In the genomic region with DNA sequence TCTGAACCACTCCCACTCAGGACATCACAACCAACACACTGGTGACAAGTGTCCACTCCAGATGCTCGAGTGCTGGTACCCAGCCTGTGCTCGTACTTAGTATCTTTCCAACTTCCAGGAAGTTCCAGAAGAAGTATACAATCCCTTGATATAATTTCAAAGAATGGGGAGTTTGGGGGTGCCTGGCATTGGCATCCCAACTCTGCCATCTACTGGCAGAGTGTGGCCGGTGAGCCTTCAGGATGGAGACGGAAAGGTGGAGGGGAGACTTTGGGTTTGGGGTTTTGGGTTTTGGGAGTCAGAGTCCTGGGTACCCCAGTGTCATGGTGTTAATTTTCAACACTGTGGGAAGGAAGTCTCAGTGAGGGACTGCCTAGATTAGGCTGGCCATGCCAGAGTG, we compare ENCODE assay signal across 12 mouse cellular contexts. TPM values are rescaled to one million over a fixed set of nuclear protein-coding genes. Genes with fewer than 3 reads are reported as not detected.
DNase-seq lines count a peak whose midpoint lies in the region; ATAC-seq and TF ChIP-seq lines count a peak whose summit lies in the region.
"Had no signal": no experiment of that assay in that cellular context is flagged by ENCODE, and none has a peak within 500 bp of the region (broad histone marks: within the 10 kb centered on the region; RNA-seq: fewer than 3 reads in every experiment).

No protein-coding gene starts in this region.

- no peak overlapping the region for H3K4me2 ChIP-seq in kidney, embryonic 14.5 days (replicated peaks; ENCODE audit: low read depth, low read length)
- no peak overlapping the region for H3K4me2 ChIP-seq in midbrain, embryonic 13.5 days (replicated peaks)
- H3K4me2 ChIP-seq: embryonic facial prominence, embryonic 15.5 days; heart, embryonic 13.5 days had no signal

- no peaks in the 10 kb centered on the region for H3K9me3 ChIP-seq in kidney, embryonic 14.5 days (ENCODE audit: control insufficient read depth, low read length)
- no peaks in the 10 kb centered on the region for H3K9me3 ChIP-seq in midbrain, embryonic 13.5 days
- H3K9me3 ChIP-seq: embryonic facial prominence, embryonic 15.5 days; heart, embryonic 13.5 days had no signal

- DNase-seq in kidney, adult 9 months = peak; percentile 19
- DNase-seq in right cerebral cortex, adult 2 months (ENCODE audit: low spot score in 2 of 2) = peak; percentile 21 to 40
- DNase-seq in right cerebral cortex, postnatal 36 days (ENCODE audit: low spot score in 2 of 2) = no peak
- DNase-seq in brain, embryonic 14.5 days (ENCODE audit: low read depth) = no peak
- DNase-seq in spleen, postnatal 36 days (ENCODE audit: low spot score in 2 of 2) = peak; percentile 48 to 57
- DNase-seq: layer of hippocampus, postnatal 36 days had no signal

- no peak overlapping the region for H3K9ac ChIP-seq in kidney, embryonic 14.5 days (ENCODE audit: low read depth, low read length)
- H3K9ac ChIP-seq in midbrain, embryonic 13.5 days (replicated peaks) = no peak overlapping the region
- H3K9ac ChIP-seq: embryonic facial prominence, embryonic 15.5 days; heart, embryonic 13.5 days had no signal

- H3K4me3 ChIP-seq in kidney, embryonic 14.5 days (ENCODE audit: low read length) = no peak overlapping the region
- H3K4me3 ChIP-seq in midbrain, embryonic 13.5 days (replicated peaks) = no peak overlapping the region
- H3K4me3 ChIP-seq: embryonic facial prominence, embryonic 15.5 days; heart, embryonic 13.5 days had no signal

- H3K36me3 ChIP-seq in kidney, embryonic 14.5 days (ENCODE audit: control insufficient read depth, insufficient read depth, low read length) = no peaks in the 10 kb centered on the region
- no peaks in the 10 kb centered on the region for H3K36me3 ChIP-seq in midbrain, embryonic 13.5 days
- H3K36me3 ChIP-seq: embryonic facial prominence, embryonic 15.5 days; heart, embryonic 13.5 days had no signal

- H3K27ac ChIP-seq in kidney, embryonic 14.5 days (ENCODE audit: low read depth, low read length) = no peak overlapping the region
- H3K27ac ChIP-seq in midbrain, embryonic 13.5 days = no peak overlapping the region
- H3K27ac ChIP-seq: embryonic facial prominence, embryonic 15.5 days; heart, embryonic 13.5 days had no signal

- peak; percentile 51; the same call in 1 of the 2 replicates for TF ChIP-seq CTCF in brain, embryonic 14.5 days (IDR thresholded peaks at IDR 0.05; ENCODE audit: borderline replicate concordance, extremely low read depth, insufficient read depth, insufficient read length)

- no peak for ATAC-seq in kidney, embryonic 14.5 days (ENCODE audit: low FRiP score, low TSS enrichment)
- no peak for ATAC-seq in midbrain, embryonic 13.5 days
- ATAC-seq in monocyte, adult 5-6 weeks (replicated peaks; ENCODE audit: insufficient number of reproducible peaks, low FRiP score, low TSS enrichment, poor library complexity, severe bottlenecking) = no peak
- ATAC-seq: midbrain, embryonic 16.5 days had no signal

- H3K4me1 ChIP-seq in kidney, embryonic 14.5 days (ENCODE audit: control insufficient read depth, insufficient read depth, low read length) = 0 out of 2 replicates have a peak, but pooled peaks cover 7% of the 10 kb centered on the region
- peaks cover 11% of the 10 kb centered on the region for H3K4me1 ChIP-seq in midbrain, embryonic 13.5 days (replicated peaks)

- H3K27me3 ChIP-seq in kidney, embryonic 14.5 days (ENCODE audit: control insufficient read depth, insufficient read depth, low read length) = no peaks in the 10 kb centered on the region
- H3K27me3 ChIP-seq in midbrain, embryonic 13.5 days = no peaks in the 10 kb centered on the region; the same call in 1 of the 2 replicates
- H3K27me3 ChIP-seq: embryonic facial prominence, embryonic 15.5 days had no signal

- WGBS in kidney, embryonic 14.5 days = 52% methylated on average over 4 of the region's 4 CpGs
- WGBS in midbrain, embryonic 13.5 days = 61% methylated on average over 4 of the region's 4 CpGs

- no peak for TF ChIP-seq POLR2A in brain, embryonic 14.5 days (IDR thresholded peaks at IDR 0.05; ENCODE audit: borderline replicate concordance, extremely low read depth, insufficient read depth, insufficient read length, poor library complexity, severe bottlenecking)

RNA-seq across cellular contexts. Expression of gene Mag, which starts 10.6 kb away (rescaled TPM):
- polyA plus RNA-seq in kidney, embryonic 14.5 days (2014; fragmentation: Nextera tagmentation; extraction: Ambion mirVana) = 0.28 and 0.30 TPM in 2 replicates
- polyA plus RNA-seq in brain, embryonic 14.5 days (2012; rRNA removed) = 2.1 and 2.2 TPM in 2 replicates
- 1.3 and 1.5 TPM in 2 replicates for polyA plus RNA-seq in midbrain, embryonic 13.5 days (2015; fragmentation: Nextera tagmentation; extraction: Ambion mirVana)
- 2.5 to 6.9 TPM (median 3.5 TPM) in 3 replicates for total RNA-seq in monocyte, adult 5-6 weeks (2017)

RNA-seq across cellular contexts. Expression of gene Hamp2, which starts 20.4 kb away (rescaled TPM):
- not detected in 2 replicates for polyA plus RNA-seq in kidney, embryonic 14.5 days (2014; fragmentation: Nextera tagmentation; extraction: Ambion mirVana)
- polyA plus RNA-seq in brain, embryonic 14.5 days (2012; rRNA removed) = not detected in 2 replicates
- not detected in 2 replicates for polyA plus RNA-seq in midbrain, embryonic 13.5 days (2015; fragmentation: Nextera tagmentation; extraction: Ambion mirVana)
- total RNA-seq in monocyte, adult 5-6 weeks (2017) = not detected in 3 replicates
- total RNA-seq: layer of hippocampus, postnatal 36 days had no signal
- polyA plus RNA-seq: embryonic facial prominence, embryonic 15.5 days; heart, embryonic 13.5 days; midbrain, embryonic 16.5 days had no signal

RNA-seq across cellular contexts. Expression of gene Cd22, which starts 23.9 kb away (rescaled TPM):
- 0.55 TPM in 1 of 2 replicates, not detected in the other for polyA plus RNA-seq in kidney, embryonic 14.5 days (2014; fragmentation: Nextera tagmentation; extraction: Ambion mirVana)
- polyA plus RNA-seq in brain, embryonic 14.5 days (2012; rRNA removed) = 0.05 TPM in 1 of 2 replicates, not detected in the other
- polyA plus RNA-seq in midbrain, embryonic 13.5 days (2015; fragmentation: Nextera tagmentation; extraction: Ambion mirVana) = not detected in 2 replicates
- total RNA-seq in monocyte, adult 5-6 weeks (2017) = 45.5 to 101 TPM (median 62.1 TPM) in 3 replicates
- total RNA-seq: layer of hippocampus, postnatal 36 days had no signal
- polyA plus RNA-seq: heart, embryonic 13.5 days; midbrain, embryonic 16.5 days had no signal

RNA-seq across cellular contexts. Expression of gene Hamp, which starts 39.8 kb away (rescaled TPM):
- polyA plus RNA-seq in kidney, embryonic 14.5 days (2014; fragmentation: Nextera tagmentation; extraction: Ambion mirVana) = not detected in 2 replicates
- polyA plus RNA-seq in brain, embryonic 14.5 days (2012; rRNA removed) = not detected in 2 replicates
- polyA plus RNA-seq in midbrain, embryonic 13.5 days (2015; fragmentation: Nextera tagmentation; extraction: Ambion mirVana) = not detected in 2 replicates
- not detected in 3 replicates for total RNA-seq in monocyte, adult 5-6 weeks (2017)
- total RNA-seq: layer of hippocampus, postnatal 36 days had no signal
- polyA plus RNA-seq: embryonic facial prominence, embryonic 15.5 days; midbrain, embryonic 16.5 days had no signal

RNA-seq across cellular contexts. Expression of gene Ffar1, which starts 42.7 kb away (rescaled TPM):
- not detected in 2 replicates for polyA plus RNA-seq in kidney, embryonic 14.5 days (2014; fragmentation: Nextera tagmentation; extraction: Ambion mirVana)
- not detected in 2 replicates for polyA plus RNA-seq in brain, embryonic 14.5 days (2012; rRNA removed)
- not detected in 2 replicates for polyA plus RNA-seq in midbrain, embryonic 13.5 days (2015; fragmentation: Nextera tagmentation; extraction: Ambion mirVana)
- total RNA-seq in monocyte, adult 5-6 weeks (2017) = 0.10 to 1.5 TPM (median 0.32 TPM) in 3 replicates
- total RNA-seq: layer of hippocampus, postnatal 36 days had no signal
- polyA plus RNA-seq: embryonic facial prominence, embryonic 15.5 days; heart, embryonic 13.5 days; midbrain, embryonic 16.5 days had no signal

Comparison
In these comparisons a context has a peak if more than half of its experiments do, and no peak if none do; other contexts are left out.
1. DNase-seq: peak in kidney, adult 9 months (single experiment), right cerebral cortex, adult 2 months (2 of 2) and spleen, postnatal 36 days (2 of 2); none in right cerebral cortex, postnatal 36 days (0 of 2) and brain, embryonic 14.5 days (single experiment).